Mouse (Mus musculus): ENCODE measurements around the gene Spop. TPM values are rescaled to one million over a fixed set of nuclear protein-coding genes. Genes with fewer than 3 reads are reported as not detected.
A peak's percentile ranks its signal among the peaks of the same experiment; 100 is the strongest.

Spop gene
- polyA plus RNA-seq, 1 experiment from 2014 or later: 96.0 TPM

GRCm38 (mm10) chr11:95392223-95392667 is 21.6 kb upstream of the Spop start:
- no peak overlapping the region for H3K9ac ChIP-seq (ENCODE audit: low read length)
- 43% methylated on average over 7 of the region's 7 CpGs for WGBS
- H3K9me3 ChIP-seq (ENCODE audit: control insufficient read depth, low read length): no peaks in the 10 kb centered on the region
- DNase-seq (ENCODE audit: low spot score): no peak
- H3K4me3 ChIP-seq (ENCODE audit: low read depth, low read length): no peak overlapping the region
- no peak for ATAC-seq (ENCODE audit: low FRiP score, low TSS enrichment)
- no peaks in the 10 kb centered on the region for H3K4me1 ChIP-seq (replicated peaks; ENCODE audit: control insufficient read depth, insufficient read depth)
- peaks cover 6% of the 10 kb centered on the region; the same call in 1 of the 2 replicates for H3K36me3 ChIP-seq (ENCODE audit: control insufficient read depth, insufficient read depth, low read length)
- H3K27me3 ChIP-seq (ENCODE audit: control insufficient read depth, insufficient read depth, low read length): no peaks in the 10 kb centered on the region
- TF ChIP-seq EP300 (optimal IDR thresholded peaks at IDR 0.05) (no peak), CTCF (IDR thresholded peaks at IDR 0.05; ENCODE audit: low read depth) (no peak)
- no peak overlapping the region for H3K4me2 ChIP-seq (replicated peaks; ENCODE audit: low read depth)
- peak overlapping the region; percentile 67 for H3K27ac ChIP-seq (replicated peaks)

- Histone ChIP-seq H3K27me3 (ENCODE audit: control insufficient read depth, insufficient read depth, low read length) (no peaks in the 10 kb centered on the region), H3K4me2 (replicated peaks; ENCODE audit: low read depth) (no peak overlapping the region), H3K27ac (replicated peaks) (peak overlapping the region; percentile 67), H3K36me3 (ENCODE audit: control insufficient read depth, insufficient read depth, low read length) (peaks cover 4% of the 10 kb centered on the region; the same call in 1 of the 2 replicates), H3K4me3 (ENCODE audit: low read depth, low read length) (no peak overlapping the region), H3K9ac (ENCODE audit: low read length) (no peak overlapping the region), H3K4me1 (replicated peaks; ENCODE audit: control insufficient read depth, insufficient read depth) (no peaks in the 10 kb centered on the region), H3K9me3 (ENCODE audit: control insufficient read depth, low read length) (no peaks in the 10 kb centered on the region)
- WGBS: 65% methylated on average over 11 of the region's 11 CpGs
- ATAC-seq (ENCODE audit: low FRiP score, low TSS enrichment) (no peak), DNase-seq (ENCODE audit: low spot score) (no peak)
- no peak for TF ChIP-seq EP300 (optimal IDR thresholded peaks at IDR 0.05)
- no peak for TF ChIP-seq CTCF (IDR thresholded peaks at IDR 0.05; ENCODE audit: low read depth)
These were observed 21.0 kb upstream of the Spop start for GRCm38 (mm10) chr11:95392708-95393499.

GRCm38 (mm10) chr11:95393500-95393816 is 20.4 kb upstream of the Spop start:
- Histone ChIP-seq H3K4me2 (replicated peaks; ENCODE audit: low read depth) (no peak overlapping the region), H3K4me1 (replicated peaks; ENCODE audit: control insufficient read depth, insufficient read depth) (no peaks in the 10 kb centered on the region), H3K27ac (replicated peaks) (peak overlapping the region; percentile 67), H3K9me3 (ENCODE audit: control insufficient read depth, low read length) (no peaks in the 10 kb centered on the region), H3K4me3 (ENCODE audit: low read depth, low read length) (no peak overlapping the region), H3K27me3 (ENCODE audit: control insufficient read depth, insufficient read depth, low read length) (no peaks in the 10 kb centered on the region), H3K9ac (ENCODE audit: low read length) (no peak overlapping the region), H3K36me3 (ENCODE audit: control insufficient read depth, insufficient read depth, low read length) (peaks cover 4% of the 10 kb centered on the region; the same call in 1 of the 2 replicates)
- WGBS: 31% methylated on average over 5 of the region's 5 CpGs
- no peak for TF ChIP-seq EP300 (optimal IDR thresholded peaks at IDR 0.05)
- no peak for TF ChIP-seq CTCF (IDR thresholded peaks at IDR 0.05; ENCODE audit: low read depth)
- no peak for DNase-seq (ENCODE audit: low spot score)
- ATAC-seq (ENCODE audit: low FRiP score, low TSS enrichment): no peak

- H3K4me3 ChIP-seq (ENCODE audit: low read depth, low read length): no peak overlapping the region
- H3K27ac ChIP-seq (replicated peaks): peak overlapping the region; percentile 35; the same call in 1 of the 2 replicates
- H3K36me3 ChIP-seq (ENCODE audit: control insufficient read depth, insufficient read depth, low read length): peaks cover 4% of the 10 kb centered on the region; the same call in 1 of the 2 replicates
- no peak overlapping the region for H3K4me2 ChIP-seq (replicated peaks; ENCODE audit: low read depth)
- no peak overlapping the region for H3K9ac ChIP-seq (ENCODE audit: low read length)
- H3K27me3 ChIP-seq (ENCODE audit: control insufficient read depth, insufficient read depth, low read length): no peaks in the 10 kb centered on the region
- TF ChIP-seq CTCF (IDR thresholded peaks at IDR 0.05; ENCODE audit: low read depth) (no peak), EP300 (optimal IDR thresholded peaks at IDR 0.05) (no peak)
- H3K4me1 ChIP-seq (replicated peaks; ENCODE audit: control insufficient read depth, insufficient read depth): no peaks in the 10 kb centered on the region
- DNase-seq (ENCODE audit: low spot score) (no peak), ATAC-seq (ENCODE audit: low FRiP score, low TSS enrichment) (no peak)
- WGBS: 36% methylated on average over 5 of the region's 5 CpGs
- no peaks in the 10 kb centered on the region for H3K9me3 ChIP-seq (ENCODE audit: control insufficient read depth, low read length)
These were observed 19.8 kb upstream of the Spop start for GRCm38 (mm10) chr11:95394112-95394511.

GRCm38 (mm10) chr11:95396548-95396947 is 17.3 kb upstream of the Spop start:
- Histone ChIP-seq H3K9ac (ENCODE audit: low read length) (peak overlapping the region; percentile 1; the same call in 1 of the 2 replicates), H3K36me3 (ENCODE audit: control insufficient read depth, insufficient read depth, low read length) (no peaks in the 10 kb centered on the region; the same call in 1 of the 2 replicates), H3K27me3 (ENCODE audit: control insufficient read depth, insufficient read depth, low read length) (no peaks in the 10 kb centered on the region), H3K4me2 (replicated peaks; ENCODE audit: low read depth) (no peak overlapping the region), H3K27ac (replicated peaks) (no peak overlapping the region), H3K9me3 (ENCODE audit: control insufficient read depth, low read length) (no peaks in the 10 kb centered on the region), H3K4me3 (ENCODE audit: low read depth, low read length) (no peak overlapping the region), H3K4me1 (replicated peaks; ENCODE audit: control insufficient read depth, insufficient read depth) (no peaks in the 10 kb centered on the region)
- DNase-seq (ENCODE audit: low spot score) (no peak), ATAC-seq (ENCODE audit: low FRiP score, low TSS enrichment) (no peak)
- TF ChIP-seq CTCF (IDR thresholded peaks at IDR 0.05; ENCODE audit: low read depth): no peak
- no peak for TF ChIP-seq EP300 (optimal IDR thresholded peaks at IDR 0.05)
- WGBS: 68% methylated on average over 1 of the region's 1 CpGs
